ENCODE assay signal across 9 mouse cellular contexts in genomic region chr19:46435492-46435891, GRCm38 (mm10). TPM values are rescaled to one million over a fixed set of nuclear protein-coding genes. Genes with fewer than 3 reads are reported as not detected.
DNase-seq lines count a peak whose midpoint lies in the region; ATAC-seq and TF ChIP-seq lines count a peak whose summit lies in the region.
"Had no signal": no experiment of that assay in that cellular context is flagged by ENCODE, and none has a peak within 500 bp of the region (broad histone marks: within the 10 kb centered on the region; RNA-seq: fewer than 3 reads in every experiment).

No protein-coding gene starts in this region.

- WGBS in liver, adult 2 months, result 30% methylated on average over 7 of the region's 7 CpGs
- 24% methylated on average over 7 of the region's 7 CpGs for WGBS in liver, embryonic 11.5 days
- 4% methylated on average over 7 of the region's 7 CpGs for WGBS in midbrain, embryonic 13.5 days

- H3K9me3 ChIP-seq in liver, embryonic 11.5 days (ENCODE audit: control insufficient read depth, low read length), result no peaks in the 10 kb centered on the region
- H3K9me3 ChIP-seq in midbrain, embryonic 13.5 days, result no peaks in the 10 kb centered on the region
- H3K9me3 ChIP-seq: heart, embryonic 10.5 days had no signal

- no peaks in the 10 kb centered on the region for H3K4me1 ChIP-seq in liver, adult 2 months (ENCODE audit: control insufficient read depth, insufficient read depth, low read length)
- H3K4me1 ChIP-seq in liver, embryonic 11.5 days (replicated peaks; ENCODE audit: control insufficient read depth, insufficient read depth, low read length), result no peaks in the 10 kb centered on the region
- peaks cover 31% of the 10 kb centered on the region for H3K4me1 ChIP-seq in midbrain, embryonic 13.5 days (replicated peaks)

- ATAC-seq in liver, embryonic 11.5 days (replicated peaks; ENCODE audit: low FRiP score), result no peak
- no peak for ATAC-seq in midbrain, embryonic 13.5 days
- no peak for ATAC-seq in monocyte, adult 5-6 weeks (replicated peaks; ENCODE audit: insufficient number of reproducible peaks, low FRiP score, low TSS enrichment, poor library complexity, severe bottlenecking)

- no peaks in the 10 kb centered on the region for H3K36me3 ChIP-seq in liver, adult 2 months (ENCODE audit: control insufficient read depth, insufficient read depth, low read length)
- H3K36me3 ChIP-seq in liver, embryonic 11.5 days (ENCODE audit: control insufficient read depth, insufficient read depth, low read length), result no peaks in the 10 kb centered on the region
- no peaks in the 10 kb centered on the region for H3K36me3 ChIP-seq in midbrain, embryonic 13.5 days

- no peak for DNase-seq in liver, adult 2 months (ENCODE audit: extremely low read depth, low read depth, low spot score)
- DNase-seq in liver, embryonic 11.5 days (ENCODE audit: low spot score), result no peak
- DNase-seq in ES-CJ7 (ENCODE audit: low read depth, low spot score), result peak; percentile 86
- peak; percentile 47 for DNase-seq in embryo, embryonic 11 days
- DNase-seq in ovary, postnatal 14 days (ENCODE audit: low spot score), result no peak
- no peak for DNase-seq in adrenal gland, adult (ENCODE audit: inconsistent age in 2 of 2, low spot score in 1 of 2)

- no peak for TF ChIP-seq POLR2A in liver, adult 2 months (IDR thresholded peaks at IDR 0.05; ENCODE audit: extremely low read depth, insufficient read depth, low read length)

- H3K4me2 ChIP-seq in liver, embryonic 11.5 days, result no peak overlapping the region
- H3K4me2 ChIP-seq in midbrain, embryonic 13.5 days (replicated peaks), result no peak overlapping the region

- H3K79me2 ChIP-seq in liver, adult 2 months (ENCODE audit: control insufficient read depth, insufficient read depth, low read length), result no peaks in the 10 kb centered on the region

- peak; percentile 67 for TF ChIP-seq CTCF in liver, adult 2 months (IDR thresholded peaks at IDR 0.05; ENCODE audit: low read depth, low read length)

- H3K4me3 ChIP-seq in liver, adult 2 months (ENCODE audit: insufficient read depth, low read depth, low read length), result no peak overlapping the region
- H3K4me3 ChIP-seq in liver, embryonic 11.5 days (ENCODE audit: low read depth, low read length), result no peak overlapping the region
- no peak overlapping the region for H3K4me3 ChIP-seq in midbrain, embryonic 13.5 days (replicated peaks)
- H3K4me3 ChIP-seq: heart, embryonic 10.5 days had no signal

- H3K9ac ChIP-seq in liver, adult 2 months (ENCODE audit: low read depth, low read length), result no peak overlapping the region
- no peak overlapping the region for H3K9ac ChIP-seq in liver, embryonic 11.5 days (ENCODE audit: low read depth, low read length)
- H3K9ac ChIP-seq in midbrain, embryonic 13.5 days (replicated peaks), result no peak overlapping the region

- no peaks in the 10 kb centered on the region for H3K27me3 ChIP-seq in liver, adult 2 months (ENCODE audit: control insufficient read depth, insufficient read depth, low read length)
- no peaks in the 10 kb centered on the region for H3K27me3 ChIP-seq in liver, embryonic 11.5 days (replicated peaks; ENCODE audit: control insufficient read depth, insufficient read depth, low read length)
- H3K27me3 ChIP-seq in midbrain, embryonic 13.5 days, result no peaks in the 10 kb centered on the region

- no peak overlapping the region for H3K27ac ChIP-seq in liver, adult 2 months (replicated peaks; ENCODE audit: insufficient read depth, low read depth, low read length)
- no peak overlapping the region for H3K27ac ChIP-seq in liver, embryonic 11.5 days (ENCODE audit: low read depth, low read length)
- H3K27ac ChIP-seq in midbrain, embryonic 13.5 days, result peak overlapping the region; percentile 40
- H3K27ac ChIP-seq: heart, embryonic 10.5 days had no signal

RNA-seq across cellular contexts. Expression of gene Sufu, which starts 38.8 kb away (rescaled TPM):
- 1.1 and 2.3 TPM in 2 replicates for total RNA-seq in liver, adult 2 months (2014; rRNA removed)
- 2.8 and 3.2 TPM in 2 replicates for polyA plus RNA-seq in liver, adult 2 months (2012; rRNA removed)
- polyA plus RNA-seq in liver, embryonic 11.5 days (2014; fragmentation: Nextera tagmentation; extraction: Ambion mirVana), result 22.8 and 24.7 TPM in 2 replicates
- polyA plus RNA-seq in midbrain, embryonic 13.5 days (2015; fragmentation: Nextera tagmentation; extraction: Ambion mirVana), result 27.7 and 28.6 TPM in 2 replicates
- 5.5 to 11.0 TPM (median 5.8 TPM) in 3 replicates for total RNA-seq in monocyte, adult 5-6 weeks (2017)

RNA-seq across cellular contexts. Expression of gene Actr1a, which starts 39.9 kb away (rescaled TPM):
- total RNA-seq in liver, adult 2 months (2014; rRNA removed), result 29.7 and 32.5 TPM in 2 replicates
- 40.9 and 46.2 TPM in 2 replicates for polyA plus RNA-seq in liver, adult 2 months (2012; rRNA removed)
- 90.6 and 103 TPM in 2 replicates for polyA plus RNA-seq in liver, embryonic 11.5 days (2014; fragmentation: Nextera tagmentation; extraction: Ambion mirVana)
- polyA plus RNA-seq in midbrain, embryonic 13.5 days (2015; fragmentation: Nextera tagmentation; extraction: Ambion mirVana), result 331 and 333 TPM in 2 replicates
- 90.9 to 114 TPM (median 107 TPM) in 3 replicates for total RNA-seq in monocyte, adult 5-6 weeks (2017)

Comparison
In these comparisons a context has a peak if more than half of its experiments do, and no peak if none do; other contexts are left out.
1. DNase-seq: peak in ES-CJ7 (single experiment) and embryo, embryonic 11 days (single experiment); none in liver, adult 2 months (single experiment), liver, embryonic 11.5 days (single experiment), ovary, postnatal 14 days (single experiment) and adrenal gland, adult (0 of 2).